Mouse (Mus musculus) forebrain, postnatal 0 days (tissue): Measurements from ENCODE around the gene Impg1. TPM values are rescaled to one million over a fixed set of nuclear protein-coding genes. Genes with fewer than 3 reads are reported as not detected.

Source experiments
- ATAC-seq: fragments of 200-750 bp; cut with Nextera tagmentation; 2 replicates; pipeline ENCODE4 v1.8.0; 2017; ENCODE audit warnings: mild to moderate bottlenecking, moderate library complexity
- DNase-seq: peaks from one replicate; pipeline ENCODE4 v3.0.0-alpha.2; 2015
- H3K27ac ChIP-seq: fragments of 300-500 bp; sonication (generic); 2 replicates; pipeline ENCODE4 v1.5.1; 2014; ENCODE audit warnings: low read depth, mild to moderate bottlenecking, antibody characterized with exemption, low read length, moderate library complexity, mixed read lengths
- H3K27me3 ChIP-seq: fragments of 300-500 bp; sonication (generic); 2 replicates; pipeline ENCODE4 v1.6.1; 2014; ENCODE audit warnings: mild to moderate bottlenecking, low read length, mixed read lengths; ENCODE audit not compliant: insufficient read depth
- H3K36me3 ChIP-seq: fragments of 300-500 bp; sonication (generic); 2 replicates; pipeline ENCODE4 v1.6.1; 2014; ENCODE audit warnings: mild to moderate bottlenecking, moderate library complexity; ENCODE audit not compliant: insufficient read depth
- H3K4me1 ChIP-seq: fragments of 300-500 bp; sonication (generic); 2 replicates; pipeline ENCODE4 v1.6.1; 2014; ENCODE audit warnings: antibody characterized with exemption; ENCODE audit not compliant: insufficient read depth
- H3K4me2 ChIP-seq: fragments of 300-500 bp; sonication (generic); 2 replicates; pipeline ENCODE4 v1.6.1; 2014; ENCODE audit warnings: low read depth, mild to moderate bottlenecking, moderate library complexity
- H3K4me3 ChIP-seq: fragments of 300-500 bp; sonication (generic); 2 replicates; pipeline ENCODE4 v1.5.1; 2014; ENCODE audit warnings: low read depth, low read length, mixed read lengths
- H3K9ac ChIP-seq: fragments of 300-500 bp; sonication (generic); 2 replicates; pipeline ENCODE4 v1.6.1; 2014; ENCODE audit warnings: mild to moderate bottlenecking
- H3K9me3 ChIP-seq: fragments of 300-500 bp; sonication (generic); 2 replicates; pipeline ENCODE4 v1.6.1; 2016; ENCODE audit warnings: low read length
- CTCF ChIP-seq: sonication (generic); IDR thresholded peaks from 2 replicates; pipeline ENCODE4 v1.5.1; 2016; ENCODE audit warnings: antibody characterized with exemption, control low read depth, low read depth
- WGBS: fragments of 180-500 bp; shearing (Covaris S2); extraction: QIAGEN DNeasy Blood & Tissue Kit; methylation state at CpG from one replicate; pipeline ENCODE4 v1.1.7; 2014; 5-methylcytosine and 5-hydroxymethylcytosine counted together
- polyA plus RNA-seq: library from polyadenylated mRNA; unstranded; fragments of >200 nt; fragmentation: Nextera tagmentation; extraction: Ambion mirVana; gene quantifications from 2 replicates; pipeline ENCODE4 v1.2.1, GENCODE M21; 2015
- total RNA-seq: library from RNA; depleted of rRNA; stranded (reverse); fragments of >200 nt; gene quantifications from 2 replicates; pipeline ENCODE4 v1.2.3, GENCODE M21; 2014

Impg1 gene
- total and polyA plus RNA-seq, 2 experiments from 2014 or later: not detected

DNA sequence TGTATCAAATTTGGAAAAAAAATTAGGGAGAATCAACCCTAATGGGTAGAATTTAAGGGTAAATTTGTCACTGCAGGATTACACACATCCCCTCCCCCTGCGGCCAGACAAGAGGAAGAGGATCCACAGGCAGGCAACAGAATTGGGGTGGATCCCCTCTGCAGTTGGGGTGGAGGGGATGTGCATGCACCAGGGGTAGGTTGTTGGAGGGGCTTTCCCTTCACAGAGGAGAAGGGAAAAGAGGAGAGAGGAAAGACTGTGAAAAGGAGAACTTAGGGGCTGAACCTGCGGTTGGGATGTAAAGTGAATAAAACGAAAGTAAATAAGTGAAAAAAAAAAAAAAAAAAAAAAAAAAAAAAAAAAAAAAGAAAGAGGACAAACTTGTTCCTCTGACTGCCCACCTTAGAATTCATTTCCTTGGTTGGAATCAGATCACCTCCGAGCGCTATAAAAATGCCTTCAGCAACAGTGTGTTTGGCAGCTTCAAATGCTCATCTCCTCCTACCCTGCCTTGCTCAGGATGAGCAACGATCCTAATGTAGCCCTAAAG, 120.8 kb downstream of the Impg1 start:
- no peaks in the 10 kb centered on the region for H3K9me3 ChIP-seq
- H3K9ac ChIP-seq: no peak overlapping the region
- H3K36me3 ChIP-seq: no peaks in the 10 kb centered on the region
- H3K4me2 ChIP-seq: no peak overlapping the region
- TF ChIP-seq CTCF: no peak
- ATAC-seq (no peak), DNase-seq (no peak)
- no peak overlapping the region for H3K4me3 ChIP-seq
- WGBS: 96% methylated on average over 6 of the region's 6 CpGs
- no peaks in the 10 kb centered on the region for H3K4me1 ChIP-seq
- no peak overlapping the region for H3K27ac ChIP-seq
- no peaks in the 10 kb centered on the region for H3K27me3 ChIP-seq

DNA sequence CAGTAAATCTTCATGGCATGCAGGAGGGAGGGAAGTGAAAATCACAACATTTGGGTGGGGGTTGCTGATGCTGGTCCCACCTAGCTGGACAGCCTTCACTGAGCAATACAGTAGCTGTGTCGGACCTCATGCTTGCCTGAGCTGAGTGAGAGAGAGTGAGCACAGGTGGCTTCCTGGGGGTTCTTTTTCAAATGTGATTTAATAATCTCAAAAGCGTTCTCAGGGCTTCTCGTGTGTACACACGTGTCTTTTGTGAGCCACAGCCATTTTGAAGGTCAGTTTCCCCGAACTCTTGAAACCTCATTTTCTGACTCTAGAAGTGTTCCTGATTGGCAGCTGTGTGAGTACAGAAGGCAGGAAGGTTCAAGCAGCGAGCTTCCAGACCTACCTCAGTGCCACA, 122.8 kb downstream of the Impg1 start:
- H3K36me3 ChIP-seq: no peaks in the 10 kb centered on the region
- H3K4me3 ChIP-seq: no peak overlapping the region
- ATAC-seq (no peak), DNase-seq (no peak)
- TF ChIP-seq CTCF: no peak
- no peaks in the 10 kb centered on the region for H3K4me1 ChIP-seq
- no peak overlapping the region for H3K9ac ChIP-seq
- no peak overlapping the region for H3K4me2 ChIP-seq
- H3K27me3 ChIP-seq: no peaks in the 10 kb centered on the region
- no peak overlapping the region for H3K27ac ChIP-seq
- 94% methylated on average over 6 of the region's 6 CpGs for WGBS
- no peaks in the 10 kb centered on the region for H3K9me3 ChIP-seq

DNA sequence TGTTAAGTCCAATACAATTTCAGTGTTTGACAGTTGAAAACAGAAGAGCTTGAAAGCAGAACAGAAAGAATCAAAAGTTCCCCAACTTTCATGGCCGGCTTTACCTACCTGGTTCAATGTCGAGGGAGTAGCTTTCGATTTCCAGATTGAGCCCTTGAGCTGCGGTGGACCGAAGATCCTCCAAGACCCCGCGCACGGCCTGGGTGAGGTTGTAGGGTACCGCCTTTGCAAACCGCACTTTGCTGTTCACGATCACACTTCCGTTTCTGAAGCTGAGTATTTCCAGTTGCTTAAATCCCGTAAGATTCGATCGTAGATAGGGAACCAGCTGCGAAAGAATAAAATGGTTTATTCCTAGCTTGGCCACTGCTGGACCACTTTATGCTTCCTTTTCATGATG, 123.5 kb downstream of the Impg1 start:
- no peak overlapping the region for H3K9ac ChIP-seq
- H3K4me3 ChIP-seq: no peak overlapping the region
- H3K9me3 ChIP-seq: no peaks in the 10 kb centered on the region
- 95% methylated on average over 16 of the region's 16 CpGs for WGBS
- no peak overlapping the region for H3K4me2 ChIP-seq
- H3K27me3 ChIP-seq: no peaks in the 10 kb centered on the region
- H3K4me1 ChIP-seq: no peaks in the 10 kb centered on the region
- H3K27ac ChIP-seq: no peak overlapping the region
- ATAC-seq: no peak
- DNase-seq: no peak
- H3K36me3 ChIP-seq: no peaks in the 10 kb centered on the region
- no peak for TF ChIP-seq CTCF

GRCm38 (mm10) chr9:80340927-80341326, 124.4 kb downstream of the Impg1 start:
- ATAC-seq (no peak), DNase-seq (peak; percentile 7)
- Histone ChIP-seq H3K4me2 (no peak overlapping the region), H3K4me3 (no peak overlapping the region), H3K36me3 (no peaks in the 10 kb centered on the region), H3K27ac (no peak overlapping the region), H3K4me1 (no peaks in the 10 kb centered on the region), H3K9me3 (no peaks in the 10 kb centered on the region), H3K9ac (no peak overlapping the region), H3K27me3 (no peaks in the 10 kb centered on the region)
- WGBS: 25% methylated on average over 1 of the region's 1 CpGs
- TF ChIP-seq CTCF: no peak

DNA sequence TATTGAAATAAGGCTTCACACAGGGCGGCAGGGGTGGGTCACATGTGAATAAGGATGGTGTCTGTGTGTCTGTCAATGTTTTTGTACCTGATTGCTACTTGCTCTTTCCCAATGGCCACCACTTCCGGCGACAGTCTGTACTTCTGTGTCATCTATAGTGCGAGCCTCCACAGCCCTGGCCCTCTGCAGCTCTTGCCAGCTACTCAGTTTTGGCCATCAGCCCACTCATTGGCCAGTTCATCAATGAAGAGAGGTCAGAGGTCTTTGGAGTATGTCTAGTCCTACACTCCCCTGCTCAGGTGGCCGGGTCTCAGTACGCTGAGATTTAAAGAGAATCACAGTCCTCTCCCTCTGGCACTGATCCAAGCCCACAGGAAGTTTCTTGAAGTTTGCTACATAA, 127.3 kb downstream of the Impg1 start:
- no peak overlapping the region for H3K4me3 ChIP-seq
- no peak overlapping the region for H3K9ac ChIP-seq
- H3K36me3 ChIP-seq: no peaks in the 10 kb centered on the region
- ATAC-seq (no peak), DNase-seq (no peak)
- no peak overlapping the region for H3K4me2 ChIP-seq
- no peak for TF ChIP-seq CTCF
- WGBS: 83% methylated on average over 6 of the region's 6 CpGs
- H3K27me3 ChIP-seq: no peaks in the 10 kb centered on the region
- 0 out of 2 replicates have a peak, but pooled peaks cover 3% of the 10 kb centered on the region for H3K4me1 ChIP-seq
- H3K27ac ChIP-seq: no peak overlapping the region
- no peaks in the 10 kb centered on the region for H3K9me3 ChIP-seq

DNA sequence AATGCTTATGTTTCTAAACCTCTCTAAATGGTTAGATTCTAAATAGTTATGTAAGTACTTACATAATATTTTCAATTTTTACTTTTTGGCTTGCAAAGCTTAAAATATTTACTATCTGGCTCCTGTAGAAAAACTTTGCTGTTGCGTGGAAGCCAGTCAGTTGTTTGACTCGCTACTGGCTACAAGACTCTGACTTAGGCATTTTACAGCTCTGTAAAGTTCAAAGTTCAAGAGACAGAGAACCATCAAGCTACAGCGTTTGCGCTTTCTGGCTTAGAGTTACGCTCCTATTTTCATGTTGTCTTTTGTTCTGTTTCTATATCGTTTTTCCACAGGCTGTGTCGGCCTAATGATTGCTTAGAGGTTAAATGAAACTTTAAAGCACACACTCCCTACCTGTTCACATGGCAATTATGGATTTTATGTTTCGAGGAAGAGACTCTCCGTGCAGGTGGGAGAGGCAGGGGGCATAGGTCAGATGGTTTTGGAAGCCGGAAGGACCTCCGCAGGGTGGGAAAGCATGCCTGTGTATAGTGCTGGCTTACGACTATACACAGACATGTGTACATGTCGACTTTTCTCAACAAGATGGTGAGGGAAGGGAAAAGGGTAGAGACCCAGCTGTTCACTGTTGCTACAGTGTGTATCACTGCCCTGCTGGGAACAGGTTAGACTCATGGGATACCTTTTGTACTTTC, 129.5 kb downstream of the Impg1 start:
- 85% methylated on average over 13 of the region's 13 CpGs for WGBS
- no peaks in the 10 kb centered on the region for H3K9me3 ChIP-seq
- no peak overlapping the region for H3K4me3 ChIP-seq
- no peak overlapping the region for H3K9ac ChIP-seq
- H3K27me3 ChIP-seq: no peaks in the 10 kb centered on the region
- H3K27ac ChIP-seq: no peak overlapping the region
- no peaks in the 10 kb centered on the region for H3K36me3 ChIP-seq
- no peak for TF ChIP-seq CTCF
- no peak for ATAC-seq
- H3K4me2 ChIP-seq: no peak overlapping the region
- no peak for DNase-seq
- H3K4me1 ChIP-seq: 0 out of 2 replicates have a peak, but pooled peaks cover 3% of the 10 kb centered on the region

- H3K36me3 ChIP-seq: no peaks in the 10 kb centered on the region
- no peak for DNase-seq
- ATAC-seq: no peak
- no peak overlapping the region for H3K9ac ChIP-seq
- H3K27ac ChIP-seq: no peak overlapping the region
- TF ChIP-seq CTCF: no peak
- H3K4me2 ChIP-seq: no peak overlapping the region
- 59% methylated on average over 14 of the region's 14 CpGs for WGBS
- H3K27me3 ChIP-seq: no peaks in the 10 kb centered on the region
- H3K4me1 ChIP-seq: 0 out of 2 replicates have a peak, but pooled peaks cover 3% of the 10 kb centered on the region
- no peaks in the 10 kb centered on the region for H3K9me3 ChIP-seq
- H3K4me3 ChIP-seq: no peak overlapping the region
Measured at GRCm38 (mm10) chr9:80333998-80334605, 131.2 kb downstream of the Impg1 start.
